Mouse (Mus musculus): ENCODE results near the gene Ccnt1.
"Not testable (repeated sequence)": the region's sequence is repeated elsewhere in the genome, so short reads cannot be mapped to it uniquely, and the experiment has no call there.

Gene Ccnt1

GRCm38 (mm10) chr15:98543341-98543740 is 27.4 kb downstream of the Ccnt1 start:
- DNase-seq (ENCODE audit: low read depth, low spot score), result no peak

- no peak for DNase-seq (ENCODE audit: low read depth, low spot score)
Observed at GRCm38 (mm10) chr15:98541064-98541463, 29.7 kb downstream of the Ccnt1 start.

GRCm38 (mm10) chr15:98537923-98538322 is 32.8 kb downstream of the Ccnt1 start:
- no peak for DNase-seq (ENCODE audit: low read depth, low spot score)

GRCm38 (mm10) chr15:98536828-98537510 is 33.8 kb downstream of the Ccnt1 start:
- no peak for DNase-seq (ENCODE audit: low read depth, low spot score)

- no peak for DNase-seq (ENCODE audit: low read depth, low spot score)
Observed at GRCm38 (mm10) chr15:98535921-98536320, 34.8 kb downstream of the Ccnt1 start.

GRCm38 (mm10) chr15:98533881-98534627 is 36.7 kb downstream of the Ccnt1 start, which contains the start of gene Kansl2:
Gene Kansl2 (minus strand): TSS chr15:98534264.
- peak; percentile 96 for DNase-seq (ENCODE audit: low read depth, low spot score)

- no peak for DNase-seq (ENCODE audit: low read depth, low spot score)
Observed at GRCm38 (mm10) chr15:98533035-98533531, 37.6 kb downstream of the Ccnt1 start.

- no peak for DNase-seq (ENCODE audit: low read depth, low spot score)
Observed at GRCm38 (mm10) chr15:98532281-98532680, 38.4 kb downstream of the Ccnt1 start.

- no peak for DNase-seq (ENCODE audit: low read depth, low spot score)
Observed at GRCm38 (mm10) chr15:98528066-98528563, 42.6 kb downstream of the Ccnt1 start.

GRCm38 (mm10) chr15:98527056-98527771 is 43.5 kb downstream of the Ccnt1 start:
- no peak for DNase-seq (ENCODE audit: low read depth, low spot score)

GRCm38 (mm10) chr15:98526057-98526456 is 44.7 kb downstream of the Ccnt1 start:
- no peak for DNase-seq (ENCODE audit: low read depth, low spot score)

GRCm38 (mm10) chr15:98521245-98521644 is 49.5 kb downstream of the Ccnt1 start:
- no peak for DNase-seq (ENCODE audit: low read depth, low spot score)

GRCm38 (mm10) chr15:98517380-98518355 is 53.1 kb downstream of the Ccnt1 start:
- DNase-seq (ENCODE audit: low read depth, low spot score), result no peak

GRCm38 (mm10) chr15:98514845-98515244 is 55.9 kb downstream of the Ccnt1 start:
- not testable (repeated sequence) for DNase-seq (ENCODE audit: low read depth, low spot score)

- DNase-seq (ENCODE audit: low read depth, low spot score), result no peak
Observed at GRCm38 (mm10) chr15:98514146-98514545, 56.6 kb downstream of the Ccnt1 start.

- DNase-seq (ENCODE audit: low read depth, low spot score), result not testable (repeated sequence)
Observed at GRCm38 (mm10) chr15:98513676-98514075, 57.0 kb downstream of the Ccnt1 start.

GRCm38 (mm10) chr15:98512799-98513321 is 57.9 kb downstream of the Ccnt1 start:
- DNase-seq (ENCODE audit: low read depth, low spot score), result no peak

GRCm38 (mm10) chr15:98512232-98512631 is 58.5 kb downstream of the Ccnt1 start:
- DNase-seq (ENCODE audit: low read depth, low spot score), result no peak

- DNase-seq (ENCODE audit: low read depth, low spot score), result no peak
Observed at GRCm38 (mm10) chr15:98511386-98511928, 59.3 kb downstream of the Ccnt1 start.
